Mouse (Mus musculus) 3T3-L1 (cell line): Measurements from ENCODE around the gene Cdhr3.
"Not testable (repeated sequence)": the region's sequence is repeated elsewhere in the genome, so short reads cannot be mapped to it uniquely, and the experiment has no call there.

Source experiments
- DNase-seq: peaks from one replicate; pipeline ENCODE4 v3.0.0-alpha.2; 2015; ENCODE audit warnings: low read depth, low spot score

The Cdhr3 gene

GRCm38 (mm10) chr12:33007176-33007575 lies 85.5 kb downstream of the Cdhr3 start:
- no peak for DNase-seq

- DNase-seq = no peak
Observed at GRCm38 (mm10) chr12:33005858-33006257, 86.8 kb downstream of the Cdhr3 start.

GRCm38 (mm10) chr12:33003339-33003965 lies 89.2 kb downstream of the Cdhr3 start:
- DNase-seq = no peak

DNA sequence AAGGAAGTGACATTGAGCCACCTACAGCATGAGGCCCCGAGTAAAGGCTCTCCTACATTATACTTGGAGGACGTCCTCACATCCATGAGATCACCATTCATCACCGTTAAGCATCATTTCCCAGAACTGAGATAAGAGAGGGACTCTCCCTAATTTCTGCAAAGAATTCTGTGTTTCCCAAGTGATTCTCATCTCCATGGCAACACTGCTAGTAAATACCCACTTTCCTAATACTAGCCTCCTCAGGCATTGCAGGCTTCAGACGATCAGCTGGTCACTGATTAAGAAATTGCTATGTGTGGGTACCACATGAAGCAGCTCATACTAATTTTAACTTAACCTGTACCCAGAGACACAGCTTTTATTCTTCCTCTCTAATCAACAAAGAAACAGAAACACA lies 92.3 kb downstream of the Cdhr3 start:
- no peak for DNase-seq

- not testable (repeated sequence) for DNase-seq
Observed at GRCm38 (mm10) chr12:32999778-33000177, 92.9 kb downstream of the Cdhr3 start.

DNA sequence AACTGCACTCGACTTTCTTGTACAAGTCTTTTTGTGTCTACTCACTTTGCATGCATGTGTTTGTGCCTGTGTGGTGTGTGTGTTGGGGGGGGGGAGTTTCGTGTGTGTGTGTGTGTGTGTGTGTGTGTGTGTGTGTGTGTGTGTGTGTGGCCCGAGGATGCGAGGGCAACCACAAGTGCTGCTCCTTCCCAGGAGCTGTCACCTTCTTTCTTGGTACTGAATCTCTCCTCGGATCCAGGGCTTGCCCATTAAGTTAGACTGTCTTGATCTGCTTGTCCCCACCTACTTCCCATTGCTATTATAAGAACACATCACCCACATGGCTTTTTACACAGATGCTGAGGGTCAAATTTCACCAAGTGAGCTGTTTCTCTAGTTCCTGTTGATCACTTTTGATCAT lies 93.9 kb downstream of the Cdhr3 start:
- no peak for DNase-seq

- DNase-seq = peak; percentile 77
Observed at GRCm38 (mm10) chr12:32995081-32995834, 97.4 kb downstream of the Cdhr3 start.

DNA sequence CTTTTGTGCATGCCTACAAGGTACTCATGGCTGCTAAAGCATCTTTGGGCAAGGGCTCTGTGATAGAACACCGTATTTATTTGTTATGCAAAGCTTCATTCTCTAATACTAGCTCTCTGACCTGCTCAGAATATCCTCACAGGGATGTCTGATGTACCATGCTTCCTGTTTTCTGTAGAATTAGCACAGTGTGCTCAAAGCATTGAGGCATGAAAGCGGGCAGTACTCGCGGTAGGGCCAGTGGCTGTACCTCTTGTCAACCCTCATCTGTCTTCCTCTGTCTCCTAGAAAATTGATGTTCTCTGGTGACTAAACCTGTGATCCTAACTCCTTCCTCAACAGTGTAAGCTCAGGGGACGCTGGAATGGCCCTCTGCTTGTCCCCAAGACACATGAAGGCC lies 98.6 kb downstream of the Cdhr3 start:
- no peak for DNase-seq

- DNase-seq = peak; percentile 31
Observed at GRCm38 (mm10) chr12:32989731-32990130, 102.9 kb downstream of the Cdhr3 start.

DNA sequence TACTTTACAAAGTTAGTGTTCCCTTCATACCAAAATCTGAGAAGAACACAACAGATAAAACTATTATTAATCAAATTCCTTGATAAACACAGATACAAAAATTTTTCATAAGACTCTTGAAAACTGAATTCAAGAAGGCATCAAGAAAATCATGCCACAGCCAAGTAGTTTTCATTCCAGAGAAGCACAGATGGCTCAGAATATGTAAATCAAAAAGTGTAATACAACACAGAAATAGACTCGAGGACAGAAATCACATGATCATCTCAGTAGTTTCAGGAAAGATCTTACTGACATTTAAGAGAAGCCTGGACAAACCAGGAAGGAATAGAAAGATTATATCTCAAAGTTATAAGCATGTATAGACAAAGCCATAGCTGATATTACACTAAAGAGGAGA lies 106.4 kb downstream of the Cdhr3 start:
- no peak for DNase-seq
